Mouse (Mus musculus): Measurements from ENCODE around the gene Olfr713.

The Olfr713 gene

GRCm38 (mm10) chr7:107030874-107031273, at the start of gene Olfr713:
TSS of gene Olfr713 (plus strand) at chr7:107031174.
- DNase-seq (ENCODE audit: low spot score), result no peak

- DNase-seq (ENCODE audit: low spot score), result no peak
These were observed 45.7 kb upstream of the Olfr713 start for GRCm38 (mm10) chr7:106985236-106985635.

- DNase-seq (ENCODE audit: low spot score), result no peak
These were observed 30.2 kb upstream of the Olfr713 start for GRCm38 (mm10) chr7:107000798-107001197.

- DNase-seq (ENCODE audit: low spot score), result no peak
These were observed 26.8 kb upstream of the Olfr713 start for GRCm38 (mm10) chr7:107004169-107004568.

GRCm38 (mm10) chr7:107005972-107006371, 25.0 kb upstream of the Olfr713 start, which contains the start of gene Olfr2:
TSS of gene Olfr2 (minus strand) at chr7:107006072.
- no peak for DNase-seq (ENCODE audit: low spot score)

- DNase-seq (ENCODE audit: low spot score), result no peak
These were observed 9.1 kb downstream of the Olfr713 start for GRCm38 (mm10) chr7:107039934-107040563.

GRCm38 (mm10) chr7:107043136-107043535, 12.2 kb downstream of the Olfr713 start:
- no peak for DNase-seq (ENCODE audit: low spot score)

GRCm38 (mm10) chr7:107044407-107044806, 13.4 kb downstream of the Olfr713 start:
- DNase-seq (ENCODE audit: low spot score), result no peak

GRCm38 (mm10) chr7:107045833-107046232, 14.9 kb downstream of the Olfr713 start:
- DNase-seq (ENCODE audit: low spot score), result peak; percentile 58

GRCm38 (mm10) chr7:107047578-107047977, 16.6 kb downstream of the Olfr713 start:
- DNase-seq (ENCODE audit: low spot score), result no peak

GRCm38 (mm10) chr7:107070681-107071080, 39.7 kb downstream of the Olfr713 start, which contains the start of gene Olfr714:
TSS of gene Olfr714 (plus strand) at chr7:107070981.
- no peak for DNase-seq (ENCODE audit: low spot score)
